Mouse (Mus musculus) ES-CJ7 (cell line): ENCODE measurements around the gene Tenm3.

Experiments
- DNase-seq: peaks from one replicate; pipeline ENCODE4 v3.0.0; 2011; ENCODE audit warnings: low read depth, low spot score

The Tenm3 gene

GRCm38 (mm10) chr8:48670387-48670786, 173.4 kb downstream of the Tenm3 start:
- DNase-seq, result no peak

- no peak for DNase-seq
Measured at GRCm38 (mm10) chr8:48665193-48665592, 178.6 kb downstream of the Tenm3 start.

- DNase-seq, result no peak
Measured at GRCm38 (mm10) chr8:48659226-48659625, 184.5 kb downstream of the Tenm3 start.

- no peak for DNase-seq
Measured at GRCm38 (mm10) chr8:48655381-48656043, 188.2 kb downstream of the Tenm3 start.

GRCm38 (mm10) chr8:48649845-48650244, 193.9 kb downstream of the Tenm3 start:
- no peak for DNase-seq

GRCm38 (mm10) chr8:48649415-48649814, 194.3 kb downstream of the Tenm3 start:
- no peak for DNase-seq

- no peak for DNase-seq
Measured at GRCm38 (mm10) chr8:48646110-48646509, 197.6 kb downstream of the Tenm3 start.

GRCm38 (mm10) chr8:48638129-48638528, 205.6 kb downstream of the Tenm3 start:
- DNase-seq, result no peak

GRCm38 (mm10) chr8:48636979-48637378, 206.8 kb downstream of the Tenm3 start:
- no peak for DNase-seq

DNA sequence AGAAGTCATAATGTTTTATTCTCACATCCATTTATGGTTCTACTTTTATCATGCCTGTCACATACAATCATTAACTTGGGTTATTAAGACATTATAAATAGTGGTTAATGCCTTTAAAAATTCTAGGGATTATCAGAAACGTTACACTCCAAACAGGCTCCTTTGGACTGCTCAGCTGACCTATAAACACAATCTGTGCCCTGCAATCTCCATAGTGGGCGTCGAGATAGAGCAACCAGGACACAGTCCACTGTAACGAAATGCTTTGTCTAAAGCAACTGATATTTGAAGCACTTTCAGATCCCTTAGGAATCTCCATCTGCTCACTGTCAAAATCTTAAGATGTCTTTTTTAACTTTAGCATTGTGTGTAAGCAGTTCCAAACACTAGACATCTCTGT, 207.9 kb downstream of the Tenm3 start:
- DNase-seq, result no peak

GRCm38 (mm10) chr8:48633426-48633825, 210.3 kb downstream of the Tenm3 start:
- DNase-seq, result no peak

DNA sequence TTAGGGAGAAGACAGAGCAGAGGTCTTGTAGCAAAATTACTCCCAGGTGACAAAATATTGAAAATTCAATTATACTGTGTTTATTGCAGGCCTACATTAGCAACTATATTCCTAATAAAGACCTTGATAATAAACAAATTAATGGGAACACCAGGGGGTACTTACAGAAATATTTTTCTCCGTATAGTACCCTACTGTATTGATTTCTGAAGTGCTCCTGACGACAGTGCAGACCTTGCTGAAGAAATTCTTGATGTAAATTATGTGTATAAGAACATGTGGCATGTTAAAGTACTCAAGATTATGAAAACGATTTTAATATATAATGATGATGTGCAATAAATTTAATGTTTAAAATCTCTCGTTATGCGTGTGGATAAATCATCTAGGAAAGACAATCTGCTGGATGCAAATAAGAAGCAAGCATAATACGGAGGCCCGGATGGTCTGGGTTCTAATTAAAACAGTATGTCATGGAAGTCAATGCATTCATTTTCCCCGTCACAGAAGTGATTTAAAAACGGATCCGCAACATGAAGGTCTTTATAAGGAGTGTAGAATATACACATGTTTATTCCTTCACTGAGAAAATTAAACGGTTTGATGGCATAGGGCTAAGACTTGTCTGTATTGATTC, 221.1 kb downstream of the Tenm3 start:
- no peak for DNase-seq

- no peak for DNase-seq
Measured at GRCm38 (mm10) chr8:48615088-48615487, 228.7 kb downstream of the Tenm3 start.

DNA sequence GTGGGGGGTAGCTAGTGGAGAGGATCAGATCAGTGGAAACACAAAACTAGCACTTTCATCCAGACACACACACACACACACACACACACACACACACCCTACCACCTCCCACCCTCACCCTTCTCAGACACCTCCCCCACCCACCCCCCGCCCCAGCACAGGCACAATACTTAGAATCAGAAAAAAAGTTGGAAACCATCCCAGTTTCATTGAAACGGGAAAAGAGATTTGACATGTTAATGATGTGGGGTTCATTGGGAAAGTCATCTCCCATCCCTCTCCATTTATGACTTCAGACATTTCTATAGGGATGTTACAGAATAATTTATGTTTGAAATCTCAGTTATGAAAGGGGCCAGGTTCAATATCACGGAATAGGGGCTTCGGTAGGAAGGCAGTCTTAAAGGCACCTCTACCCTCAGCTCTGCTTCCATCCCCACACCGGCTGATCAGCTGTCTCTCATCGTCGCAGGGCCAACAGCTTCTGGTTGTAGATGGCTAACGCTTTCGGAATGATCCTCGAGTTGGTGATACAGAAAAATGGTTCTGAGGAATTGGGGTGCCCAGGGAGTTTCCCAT, 231.7 kb downstream of the Tenm3 start:
- no peak for DNase-seq

- no peak for DNase-seq
Measured at GRCm38 (mm10) chr8:48611126-48611525, 232.6 kb downstream of the Tenm3 start.

- DNase-seq, result no peak
Measured at GRCm38 (mm10) chr8:48610316-48610715, 233.4 kb downstream of the Tenm3 start.

DNA sequence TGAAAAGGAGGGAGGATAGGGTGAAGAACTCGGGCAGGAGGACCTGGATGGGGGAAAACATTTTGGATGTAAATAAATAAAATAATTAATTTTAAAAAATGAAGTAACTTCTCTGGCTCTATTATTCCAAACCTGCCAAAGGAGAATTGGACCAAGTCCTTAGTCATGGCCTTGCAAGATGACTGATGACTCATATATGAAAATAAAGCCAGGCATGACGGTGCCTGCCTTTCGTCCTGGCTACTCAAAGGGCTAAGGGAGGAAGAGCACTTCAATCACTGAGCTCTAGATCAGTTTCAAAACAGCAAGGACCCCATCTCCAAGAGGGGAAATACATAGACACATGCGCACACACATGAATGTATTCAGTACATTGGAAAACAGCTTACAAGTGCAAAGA, 234.1 kb downstream of the Tenm3 start:
- DNase-seq, result no peak

GRCm38 (mm10) chr8:48604190-48604897, 239.4 kb downstream of the Tenm3 start:
- DNase-seq, result no peak

- DNase-seq, result no peak
Measured at GRCm38 (mm10) chr8:48603165-48603840, 240.4 kb downstream of the Tenm3 start.

DNA sequence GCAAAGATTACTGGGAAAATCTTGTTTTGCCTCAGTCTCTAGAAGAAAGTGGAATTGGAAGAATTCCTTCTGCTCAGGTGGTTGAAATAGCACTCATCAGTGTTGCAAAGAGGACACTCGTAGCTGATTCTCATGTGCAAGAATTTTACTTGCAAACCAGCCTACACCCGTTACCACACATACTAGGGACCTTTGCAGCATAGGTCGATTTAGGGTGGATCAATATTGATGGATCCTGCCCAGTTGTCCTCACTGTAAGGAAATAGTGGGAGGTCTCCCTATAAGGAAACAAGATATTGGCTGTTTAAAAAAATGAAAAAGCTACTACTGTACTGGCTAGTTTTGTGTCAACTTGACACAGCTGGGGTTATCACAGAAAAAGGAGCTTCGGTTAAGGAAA, 242.1 kb downstream of the Tenm3 start:
- DNase-seq, result no peak

DNA sequence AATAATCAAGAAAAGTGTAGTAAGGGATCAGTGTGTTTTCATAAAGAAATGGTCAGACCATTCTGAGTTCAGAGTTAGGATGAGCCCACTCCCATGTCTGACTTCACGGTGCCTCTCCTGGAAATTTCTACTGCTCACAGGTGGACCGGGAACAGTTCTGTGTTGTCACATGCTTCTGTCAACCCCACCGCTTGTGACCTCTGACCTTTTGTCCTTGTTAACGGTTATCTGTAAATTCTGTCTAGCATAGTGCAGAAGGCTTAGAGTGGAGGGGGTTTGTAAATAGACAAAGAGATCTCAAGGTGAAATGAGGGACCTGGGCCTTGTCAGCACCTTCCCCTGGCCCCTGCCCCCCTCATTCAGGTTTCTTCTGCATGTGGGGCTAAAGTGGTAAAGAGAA, 244.7 kb downstream of the Tenm3 start:
- no peak for DNase-seq

GRCm38 (mm10) chr8:48596332-48596731, 247.4 kb downstream of the Tenm3 start:
- DNase-seq, result no peak
